31 mouse cellular contexts compared by ENCODE assay signal in genomic region chr6:125420458-125421063, GRCm38 (mm10). TPM values are rescaled to one million over a fixed set of nuclear protein-coding genes. Genes with fewer than 3 reads are reported as not detected.
A peak's percentile ranks its signal among the peaks of the same experiment; 100 is the strongest.
DNase-seq lines count a peak whose midpoint lies in the region; ATAC-seq and TF ChIP-seq lines count a peak whose summit lies in the region.
"Had no signal": no experiment of that assay in that cellular context is flagged by ENCODE, and none has a peak within 500 bp of the region (broad histone marks: within the 10 kb centered on the region; RNA-seq: fewer than 3 reads in every experiment).

No protein-coding gene starts in this region.

- no peak for TF ChIP-seq CTCF in liver, adult 2 months (IDR thresholded peaks at IDR 0.05; ENCODE audit: low read depth, low read length)
- no peak for TF ChIP-seq CTCF in E14TG2a.4 (conservative IDR thresholded peaks at IDR 0.05; ENCODE audit: low read length)
- TF ChIP-seq CTCF in liver, postnatal 0 days (IDR thresholded peaks at IDR 0.05; ENCODE audit: low read depth): no peak

- no peaks in the 10 kb centered on the region for H3K9me3 ChIP-seq in liver, embryonic 12.5 days (replicated peaks)
- peaks cover 9% of the 10 kb centered on the region; the same call in 1 of the 2 replicates for H3K9me3 ChIP-seq in E14TG2a.4 (ENCODE audit: low read length)
- H3K9me3 ChIP-seq in liver, postnatal 0 days (ENCODE audit: low read length): no peaks in the 10 kb centered on the region
- H3K9me3 ChIP-seq: forebrain, embryonic 10.5 days; forebrain, embryonic 13.5 days; heart, embryonic 12.5 days; heart, embryonic 15.5 days; hindbrain, embryonic 10.5 days; hindbrain, embryonic 13.5 days had no signal

- H3K4me3 ChIP-seq in liver, adult 2 months (ENCODE audit: insufficient read depth, low read depth, low read length): no peak overlapping the region
- no peak overlapping the region for H3K4me3 ChIP-seq in liver, embryonic 12.5 days
- peak overlapping the region; percentile 8; the same call in 1 of the 2 replicates for H3K4me3 ChIP-seq in E14TG2a.4 (replicated peaks; ENCODE audit: low read length)
- no peak overlapping the region for H3K4me3 ChIP-seq in liver, postnatal 0 days (ENCODE audit: low read depth, low read length)
- H3K4me3 ChIP-seq: forebrain, embryonic 10.5 days; forebrain, embryonic 13.5 days; heart, embryonic 12.5 days; heart, embryonic 15.5 days; hindbrain, embryonic 10.5 days; hindbrain, embryonic 13.5 days had no signal

- no peak overlapping the region for H3K9ac ChIP-seq in liver, adult 2 months (ENCODE audit: low read depth, low read length)
- no peak overlapping the region for H3K9ac ChIP-seq in liver, embryonic 12.5 days
- H3K9ac ChIP-seq in liver, postnatal 0 days (replicated peaks): no peak overlapping the region
- H3K9ac ChIP-seq: forebrain, embryonic 13.5 days; heart, embryonic 12.5 days; heart, embryonic 15.5 days; hindbrain, embryonic 13.5 days had no signal

- H3K4me1 ChIP-seq in liver, adult 2 months (ENCODE audit: control insufficient read depth, insufficient read depth, low read length): 0 out of 2 replicates have a peak, but pooled peaks cover 2% of the 10 kb centered on the region
- peaks cover 18% of the 10 kb centered on the region for H3K4me1 ChIP-seq in liver, embryonic 12.5 days
- H3K4me1 ChIP-seq in E14TG2a.4 (replicated peaks; ENCODE audit: low read depth, low read length): peaks cover 61% of the 10 kb centered on the region
- H3K4me1 ChIP-seq in liver, postnatal 0 days (ENCODE audit: insufficient read depth): peaks cover 11% of the 10 kb centered on the region

- ATAC-seq in liver, embryonic 12.5 days: no peak
- ATAC-seq in liver, postnatal 0 days: peak; percentile 84
- ATAC-seq: activated CD4-positive, CD25-positive, alpha-beta regulatory T cell, adult 4 months; forebrain, embryonic 13.5 days; forebrain, embryonic 16.5 days; hindbrain, embryonic 16.5 days; Patski had no signal

- H3K27ac ChIP-seq in liver, adult 2 months (replicated peaks; ENCODE audit: insufficient read depth, low read depth, low read length): no peak overlapping the region
- no peak overlapping the region for H3K27ac ChIP-seq in liver, embryonic 12.5 days
- H3K27ac ChIP-seq in liver, postnatal 0 days (ENCODE audit: low read depth): no peak overlapping the region
- H3K27ac ChIP-seq: forebrain, embryonic 10.5 days; forebrain, embryonic 13.5 days; heart, embryonic 15.5 days; hindbrain, embryonic 10.5 days; hindbrain, embryonic 13.5 days had no signal

- whole genome bisulfite sequencing in liver, adult 2 months: 46% methylated on average over 16 of the region's 16 CpGs
- WGBS in liver, embryonic 12.5 days (ENCODE audit: insufficient replicate concordance): 73% methylated on average over 16 of the region's 16 CpGs
- 66% methylated on average over 16 of the region's 16 CpGs for WGBS in liver, postnatal 0 days (ENCODE audit: insufficient replicate concordance)

- peak; percentile 50 for DNase-seq in liver, adult 2 months (ENCODE audit: extremely low read depth, low read depth, low spot score)
- DNase-seq in ES-CJ7 (ENCODE audit: low read depth, low spot score): peak; percentile 73
- DNase-seq in liver, postnatal 0 days: peak; percentile 46
- no peak for DNase-seq in right cerebral cortex, postnatal 36 days (ENCODE audit: low spot score in 2 of 2)
- DNase-seq in kidney, adult 8-10 months: no peak
- DNase-seq: adrenal gland, adult 8-10 months; adrenal gland, postnatal 25 days; B cell, adult 2 months; cerebellum, adult 11-12 months; cerebellum, adult 8-10 months; cerebellum, postnatal 36 days; gastrocnemius, postnatal 10 days; gastrocnemius, postnatal 36 days; heart, postnatal 10 days; heart, postnatal 36 days had no signal

- H3K79me2 ChIP-seq in liver, adult 2 months (ENCODE audit: control insufficient read depth, insufficient read depth, low read length): no peaks in the 10 kb centered on the region

- H3K27me3 ChIP-seq in liver, adult 2 months (ENCODE audit: control insufficient read depth, insufficient read depth, low read length): no peaks in the 10 kb centered on the region
- H3K27me3 ChIP-seq in liver, embryonic 12.5 days (replicated peaks): 0 out of 2 replicates have a peak, but pooled peaks cover 8% of the 10 kb centered on the region
- H3K27me3 ChIP-seq in E14TG2a.4 (ENCODE audit: insufficient read depth, low read length): no peaks in the 10 kb centered on the region
- H3K27me3 ChIP-seq in liver, postnatal 0 days (ENCODE audit: insufficient read depth, low read length): no peaks in the 10 kb centered on the region
- H3K27me3 ChIP-seq: forebrain, embryonic 13.5 days; Patski had no signal

- H3K4me2 ChIP-seq in liver, embryonic 12.5 days: no peak overlapping the region
- no peak overlapping the region for H3K4me2 ChIP-seq in liver, postnatal 0 days (ENCODE audit: low read depth, low read length)
- H3K4me2 ChIP-seq: forebrain, embryonic 13.5 days; heart, embryonic 12.5 days; heart, embryonic 15.5 days; hindbrain, embryonic 13.5 days had no signal

- TF ChIP-seq EP300 in liver, postnatal 0 days (IDR thresholded peaks at IDR 0.05; ENCODE audit: low read depth): no peak

- no peak for TF ChIP-seq POLR2A in liver, adult 2 months (IDR thresholded peaks at IDR 0.05; ENCODE audit: extremely low read depth, insufficient read depth, low read length)

- no peaks in the 10 kb centered on the region for H3K36me3 ChIP-seq in liver, adult 2 months (ENCODE audit: control insufficient read depth, insufficient read depth, low read length)
- H3K36me3 ChIP-seq in liver, embryonic 12.5 days: no peaks in the 10 kb centered on the region
- H3K36me3 ChIP-seq in E14TG2a.4 (ENCODE audit: insufficient read depth, low read length): no peaks in the 10 kb centered on the region
- H3K36me3 ChIP-seq in liver, postnatal 0 days (replicated peaks; ENCODE audit: insufficient read depth, low read length): no peaks in the 10 kb centered on the region
- H3K36me3 ChIP-seq: forebrain, embryonic 10.5 days; G1E; heart, embryonic 12.5 days; heart, embryonic 15.5 days; hindbrain, embryonic 10.5 days; hindbrain, embryonic 13.5 days had no signal

RNA-seq across cellular contexts. Expression of gene Plekhg6, which starts 40.0 kb away (rescaled TPM):
- 3.0 and 3.6 TPM in 2 replicates for total RNA-seq in liver, adult 2 months (2014; rRNA removed)
- 5.0 and 5.9 TPM in 2 replicates for polyA plus RNA-seq in liver, adult 2 months (2012; rRNA removed)
- polyA plus RNA-seq in liver, embryonic 12.5 days (2016; fragmentation: Nextera tagmentation; extraction: Ambion mirVana): 0.37 and 0.39 TPM in 2 replicates
- 1.1 and 1.2 TPM in 2 replicates for polyA plus RNA-seq in liver, postnatal 0 days (2015; fragmentation: Nextera tagmentation; extraction: Ambion mirVana)
- total RNA-seq: CH12.LX; G1E; gastrocnemius, adult 18-20 months; gastrocnemius, postnatal 36 days; granulocyte monocyte progenitor cell, adult 5-6 weeks; heart, postnatal 10 days; heart, postnatal 36 days had no signal
- polyA plus RNA-seq: activated CD4-positive, CD25-positive, alpha-beta regulatory T cell, adult 4 months; forebrain, embryonic 16.5 days; G1E; heart, embryonic 12.5 days had no signal

Comparison
In these comparisons a context has a peak if more than half of its experiments do, and no peak if none do; other contexts are left out.
1. DNase-seq: peak in liver, adult 2 months (single experiment), ES-CJ7 (single experiment) and liver, postnatal 0 days (single experiment); none in right cerebral cortex, postnatal 36 days (0 of 2) and kidney, adult 8-10 months (0 of 2).